Mouse (Mus musculus): ENCODE data around the gene Caprin2.

GRCm38 (mm10) chr6:148937693-148938092 is 41.7 kb upstream of the Caprin2 start:
- no peak for TF ChIP-seq CTCF (IDR thresholded peaks at IDR 0.05 in 2 of 3, conservative IDR thresholded peaks at IDR 0.05 in 1 of 3; ENCODE audit: control insufficient read depth in 1 of 3, insufficient read depth in 1 of 3, low read depth in 2 of 3, low read length in 3 of 3, poor library complexity in 1 of 3, severe bottlenecking in 1 of 3)
- TF ChIP-seq MYC (IDR thresholded peaks at IDR 0.05; ENCODE audit: low read depth, low read length) = no peak
- TF ChIP-seq NRF1 (IDR thresholded peaks at IDR 0.05; ENCODE audit: insufficient read depth, low read depth, low read length, poor library complexity, severe bottlenecking) = no peak
- no peak for TF ChIP-seq POLR2A (IDR thresholded peaks at IDR 0.05; ENCODE audit: control insufficient read depth in 1 of 2, insufficient read depth in 1 of 2, low read depth in 1 of 2, low read length in 2 of 2, poor library complexity in 1 of 2)
- no peak for TF ChIP-seq SMC3 (IDR thresholded peaks at IDR 0.05; ENCODE audit: low read depth, low read length)
- TF ChIP-seq TCF12 (IDR thresholded peaks at IDR 0.05; ENCODE audit: low read depth, low read length) = no peak
- TF ChIP-seq MXI1 (IDR thresholded peaks at IDR 0.05; ENCODE audit: low read depth, low read length) = no peak
- no peak for TF ChIP-seq ETS1 (IDR thresholded peaks at IDR 0.05; ENCODE audit: low read depth, low read length)
- no peak for TF ChIP-seq USF1 (IDR thresholded peaks at IDR 0.05; ENCODE audit: low read depth, low read length)
- no peak for TF ChIP-seq GABPA (IDR thresholded peaks at IDR 0.05; ENCODE audit: low read depth, low read length)
- TF ChIP-seq UBTF (IDR thresholded peaks at IDR 0.05; ENCODE audit: borderline replicate concordance, insufficient read depth, low read depth, low read length) = no peak
